Mouse (Mus musculus) hindbrain, embryonic 12.5 days (tissue): ENCODE results near the gene Rps16. TPM values are rescaled to one million over a fixed set of nuclear protein-coding genes. Genes with fewer than 3 reads are reported as not detected.

Experiments
- ATAC-seq: fragments of 200-750 bp; cut with Nextera tagmentation; 2 replicates; pipeline ENCODE4 v1.8.0; 2017; ENCODE audit warnings: moderate TSS enrichment; ENCODE audit not compliant: low FRiP score
- H3K27ac ChIP-seq: fragments of 300-500 bp; sonication (generic); 2 replicates; pipeline ENCODE4 v1.5.1; 2016; ENCODE audit warnings: mild to moderate bottlenecking
- H3K27me3 ChIP-seq: fragments of 300-500 bp; sonication (generic); 2 replicates; pipeline ENCODE4 v1.6.1; 2016; ENCODE audit warnings: mild to moderate bottlenecking
- H3K36me3 ChIP-seq: fragments of 300-500 bp; sonication (generic); 2 replicates; pipeline ENCODE4 v1.6.1; 2016; ENCODE audit warnings: mild to moderate bottlenecking
- H3K4me1 ChIP-seq: fragments of 300-500 bp; sonication (generic); 2 replicates; pipeline ENCODE4 v1.6.1; 2016
- H3K4me2 ChIP-seq: fragments of 300-500 bp; sonication (generic); replicated peaks from 2 replicates; pipeline ENCODE4 v1.6.1; 2016; ENCODE audit warnings: mild to moderate bottlenecking
- H3K4me3 ChIP-seq: fragments of 300-500 bp; sonication (generic); 2 replicates; pipeline ENCODE4 v1.5.1; 2016; ENCODE audit warnings: mild to moderate bottlenecking
- H3K9ac ChIP-seq: fragments of 300-500 bp; sonication (generic); 2 replicates; pipeline ENCODE4 v1.6.1; 2016; ENCODE audit warnings: mild to moderate bottlenecking, moderate library complexity
- H3K9me3 ChIP-seq: fragments of 300-500 bp; sonication (generic); replicated peaks from 2 replicates; pipeline ENCODE4 v1.6.1; 2016; ENCODE audit warnings: mild to moderate bottlenecking
- WGBS: fragments of 180-500 bp; shearing (Covaris S2); methylation state at CpG from one replicate; pipeline ENCODE4 v1.1.7; 2016; 5-methylcytosine and 5-hydroxymethylcytosine counted together
- polyA plus RNA-seq: library from polyadenylated mRNA; unstranded; fragments of >200 nt; fragmentation: Nextera tagmentation; extraction: Ambion mirVana; gene quantifications from 2 replicates; pipeline ENCODE4 v1.2.1, GENCODE M21; 2016

The Rps16 gene
- polyA plus RNA-seq, 1 experiment from 2014 or later = 573 TPM

- peaks cover 70% of the 10 kb centered on the region for H3K4me1 ChIP-seq
- WGBS = 47% methylated on average over 32 of the region's 32 CpGs
- no peak for ATAC-seq
- H3K27ac ChIP-seq = no peak overlapping the region; the same call in 1 of the 2 replicates
- H3K4me3 ChIP-seq = peak overlapping the region; percentile 55
- no peaks in the 10 kb centered on the region for H3K9me3 ChIP-seq
- H3K9ac ChIP-seq = peak overlapping the region; percentile 78
- H3K36me3 ChIP-seq = peaks cover 4% of the 10 kb centered on the region; the same call in 1 of the 2 replicates
- H3K4me2 ChIP-seq = peak overlapping the region; percentile 90
- peaks cover 8% of the 10 kb centered on the region; the same call in 1 of the 2 replicates for H3K27me3 ChIP-seq
Measured at GRCm38 (mm10) chr7:28378066-28378690, 27.7 kb downstream of the Rps16 start.

DNA sequence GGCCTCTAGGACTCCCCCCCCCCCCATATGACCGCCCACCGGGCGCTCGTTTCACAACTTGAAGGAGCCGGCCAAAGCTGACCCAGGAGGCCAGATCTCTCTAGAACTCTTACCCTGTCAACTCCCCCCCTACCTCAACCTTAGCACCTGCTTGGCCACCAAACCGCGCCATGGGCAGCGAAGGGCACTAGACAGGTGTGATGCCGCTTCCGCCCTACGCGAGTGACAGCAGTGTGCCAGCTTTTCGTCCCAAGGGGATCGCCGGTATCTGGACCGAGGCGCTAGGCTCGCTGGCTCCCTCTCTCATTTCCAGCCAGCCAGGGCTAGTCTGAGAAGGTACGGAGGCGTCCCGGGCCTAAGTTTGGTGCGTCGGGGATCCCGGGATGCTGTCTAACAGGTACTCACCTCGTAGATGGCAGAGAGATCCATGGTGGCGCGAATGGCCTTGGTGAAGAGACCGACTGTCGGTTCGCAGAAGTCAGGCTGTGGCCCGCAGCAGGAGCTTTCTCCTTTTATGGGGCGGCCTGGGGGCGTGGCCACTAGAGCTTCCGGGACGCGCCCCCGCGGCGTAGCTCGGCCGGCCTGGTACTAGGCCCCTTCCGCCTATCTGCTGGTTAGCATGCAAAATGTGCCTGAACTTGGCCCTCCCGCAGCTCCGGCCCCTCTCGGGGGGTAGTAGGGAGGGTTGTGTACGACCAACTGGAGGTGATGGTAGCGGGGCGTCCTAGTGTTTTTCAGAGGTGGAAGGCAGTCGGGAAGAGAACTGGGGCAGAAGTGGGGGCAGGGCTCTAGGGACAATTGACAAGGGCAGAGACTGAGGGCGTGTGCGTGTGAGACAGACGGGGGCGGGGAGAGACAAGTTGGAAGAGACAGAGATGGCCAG, 28.6 kb downstream of the Rps16 start:
- peaks cover 68% of the 10 kb centered on the region for H3K4me1 ChIP-seq
- under 1% methylated on average over 52 of the region's 53 CpGs for WGBS

GRCm38 (mm10) chr7:28380237-28381016, 30.0 kb downstream of the Rps16 start, which contains the start of gene Zfp36:
Gene Zfp36 (minus strand): TSS chr7:28380253.
- H3K36me3 ChIP-seq = peaks cover 4% of the 10 kb centered on the region; the same call in 1 of the 2 replicates
- H3K4me2 ChIP-seq = peak within 1 kb of the TSS; percentile 90
- H3K27me3 ChIP-seq = peaks cover 8% of the 10 kb centered on the region; the same call in 1 of the 2 replicates
- no peaks in the 10 kb centered on the region for H3K9me3 ChIP-seq
- peak within 1 kb of the TSS; percentile 55 for H3K4me3 ChIP-seq
- peak within 1 kb of the TSS; percentile 84 for H3K27ac ChIP-seq
- peak within 1 kb of the TSS; percentile 78 for H3K9ac ChIP-seq
- peaks cover 60% of the 10 kb centered on the region for H3K4me1 ChIP-seq
- WGBS = 52% methylated on average over 17 of the region's 17 CpGs
- ATAC-seq = no peak

More for the DNA sequence above, 28.6 kb downstream of the Rps16 start:
- peak overlapping the region; percentile 90 for H3K4me2 ChIP-seq
- peaks cover 4% of the 10 kb centered on the region; the same call in 1 of the 2 replicates for H3K36me3 ChIP-seq
- H3K27ac ChIP-seq = peak overlapping the region; percentile 84
- ATAC-seq = peak; percentile 60
- H3K9ac ChIP-seq = peak overlapping the region; percentile 78
- peaks cover 8% of the 10 kb centered on the region; the same call in 1 of the 2 replicates for H3K27me3 ChIP-seq
- no peaks in the 10 kb centered on the region for H3K9me3 ChIP-seq
- peak overlapping the region; percentile 55 for H3K4me3 ChIP-seq

GRCm38 (mm10) chr7:28381017-28381790, 30.8 kb downstream of the Rps16 start:
- Histone ChIP-seq H3K27me3 (peaks cover 8% of the 10 kb centered on the region; the same call in 1 of the 2 replicates), H3K9ac (peak overlapping the region; percentile 50), H3K4me2 (peak overlapping the region; percentile 52), H3K4me3 (peak overlapping the region; percentile 12; the same call in 1 of the 2 replicates), H3K36me3 (peaks cover 7% of the 10 kb centered on the region), H3K27ac (peak overlapping the region; percentile 80), H3K4me1 (peaks cover 54% of the 10 kb centered on the region), H3K9me3 (no peaks in the 10 kb centered on the region)
- no peak for ATAC-seq
- 9% methylated on average over 29 of the region's 30 CpGs for WGBS

- peak overlapping the region; percentile 50; the same call in 1 of the 2 replicates for H3K9ac ChIP-seq
- H3K27ac ChIP-seq = peak overlapping the region; percentile 80
- no peaks in the 10 kb centered on the region for H3K9me3 ChIP-seq
- peak overlapping the region; percentile 22 for H3K4me3 ChIP-seq
- peak overlapping the region; percentile 52 for H3K4me2 ChIP-seq
- H3K36me3 ChIP-seq = peaks cover 10% of the 10 kb centered on the region
- WGBS = 7% methylated on average over 20 of the region's 20 CpGs
- H3K27me3 ChIP-seq = peaks cover 8% of the 10 kb centered on the region; the same call in 1 of the 2 replicates
- H3K4me1 ChIP-seq = peaks cover 50% of the 10 kb centered on the region
- ATAC-seq = no peak
Measured at GRCm38 (mm10) chr7:28381938-28382337, 31.5 kb downstream of the Rps16 start.

- peak overlapping the region; percentile 50; the same call in 1 of the 2 replicates for H3K9ac ChIP-seq
Measured at GRCm38 (mm10) chr7:28382347-28382951, 32.0 kb downstream of the Rps16 start.

DNA sequence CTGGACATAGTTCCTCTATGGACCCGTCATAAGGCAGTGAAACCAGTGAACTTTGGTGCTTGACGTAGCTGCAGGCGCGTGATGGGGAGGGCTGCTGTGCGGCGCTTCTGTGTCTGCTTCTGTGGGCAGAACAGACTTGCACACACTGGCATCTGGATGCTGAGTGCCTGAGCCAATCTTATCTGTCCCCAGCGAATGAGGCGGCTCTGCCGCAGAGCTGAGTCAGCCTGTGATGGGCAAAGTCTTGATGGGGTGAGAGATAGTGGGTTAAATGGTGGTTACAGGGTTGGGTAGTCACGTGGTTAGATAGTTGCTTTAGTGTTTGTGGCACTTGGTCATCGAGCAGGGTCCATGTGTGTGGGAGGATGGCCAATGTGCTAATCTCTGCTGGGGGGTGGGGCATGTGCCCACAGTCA, 32.5 kb downstream of the Rps16 start:
- Histone ChIP-seq H3K27me3 (peaks cover 3% of the 10 kb centered on the region; the same call in 1 of the 2 replicates), H3K27ac (0 out of 2 replicates have a peak overlapping the region, but pooled peaks have one; percentile 80), H3K4me3 (no peak overlapping the region), H3K4me2 (no peak overlapping the region), H3K36me3 (peaks cover 13% of the 10 kb centered on the region), H3K4me1 (peaks cover 42% of the 10 kb centered on the region), H3K9me3 (no peaks in the 10 kb centered on the region), H3K9ac (no peak overlapping the region)
- ATAC-seq = no peak
- WGBS = 74% methylated on average over 11 of the region's 11 CpGs

More at GRCm38 (mm10) chr7:28382347-28382951, 32.0 kb downstream of the Rps16 start:
- no peak for ATAC-seq
- 75% methylated on average over 9 of the region's 12 CpGs for WGBS
- peaks cover 8% of the 10 kb centered on the region; the same call in 1 of the 2 replicates for H3K27me3 ChIP-seq
- peak overlapping the region; percentile 22; the same call in 1 of the 2 replicates for H3K4me3 ChIP-seq
- H3K9me3 ChIP-seq = no peaks in the 10 kb centered on the region
- H3K4me2 ChIP-seq = peak overlapping the region; percentile 52
- H3K4me1 ChIP-seq = peaks cover 48% of the 10 kb centered on the region
- H3K27ac ChIP-seq = peak overlapping the region; percentile 80; the same call in 1 of the 2 replicates
- H3K36me3 ChIP-seq = peaks cover 12% of the 10 kb centered on the region

- H3K4me1 ChIP-seq = peaks cover 36% of the 10 kb centered on the region
- H3K27ac ChIP-seq = no peak overlapping the region
- peaks cover 19% of the 10 kb centered on the region for H3K36me3 ChIP-seq
- H3K9ac ChIP-seq = no peak overlapping the region
- H3K27me3 ChIP-seq = peaks cover 3% of the 10 kb centered on the region; the same call in 1 of the 2 replicates
- 85% methylated on average over 4 of the region's 4 CpGs for WGBS
- no peaks in the 10 kb centered on the region for H3K9me3 ChIP-seq
- no peak overlapping the region for H3K4me2 ChIP-seq
- no peak for ATAC-seq
- no peak overlapping the region for H3K4me3 ChIP-seq
Measured at GRCm38 (mm10) chr7:28383606-28384005, 33.2 kb downstream of the Rps16 start.

DNA sequence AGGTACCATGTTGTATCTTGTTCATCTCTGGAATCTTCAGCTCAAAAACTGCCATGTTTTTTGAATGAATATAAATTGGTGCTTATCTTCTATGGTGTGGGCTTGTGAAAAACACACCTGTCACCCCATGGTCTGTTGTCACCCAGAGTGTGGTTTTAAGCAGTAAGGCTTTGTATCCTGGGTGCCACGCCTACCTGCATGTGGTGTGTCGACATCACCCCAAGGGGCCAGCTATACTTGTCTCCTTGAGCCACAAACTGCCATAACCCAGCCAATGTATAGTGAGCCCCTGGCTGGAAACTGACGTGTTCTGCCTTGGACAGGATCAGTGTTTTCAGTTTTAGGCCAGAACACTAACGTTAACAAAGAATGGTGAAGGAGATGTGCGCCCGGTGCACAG, 33.7 kb downstream of the Rps16 start:
- Histone ChIP-seq H3K4me1 (peaks cover 33% of the 10 kb centered on the region), H3K4me3 (no peak overlapping the region), H3K27me3 (peaks cover 3% of the 10 kb centered on the region; the same call in 1 of the 2 replicates), H3K27ac (no peak overlapping the region), H3K9me3 (no peaks in the 10 kb centered on the region), H3K4me2 (no peak overlapping the region), H3K36me3 (peaks cover 24% of the 10 kb centered on the region), H3K9ac (no peak overlapping the region)
- 84% methylated on average over 6 of the region's 6 CpGs for WGBS
- no peak for ATAC-seq

- WGBS = 92% methylated on average over 9 of the region's 9 CpGs
- H3K27me3 ChIP-seq = peaks cover 3% of the 10 kb centered on the region; the same call in 1 of the 2 replicates
- no peak overlapping the region for H3K4me3 ChIP-seq
- peaks cover 28% of the 10 kb centered on the region for H3K4me1 ChIP-seq
- H3K4me2 ChIP-seq = no peak overlapping the region
- no peak overlapping the region for H3K27ac ChIP-seq
- no peak for ATAC-seq
- peaks cover 33% of the 10 kb centered on the region for H3K36me3 ChIP-seq
- no peaks in the 10 kb centered on the region for H3K9me3 ChIP-seq
- H3K9ac ChIP-seq = no peak overlapping the region
Measured at GRCm38 (mm10) chr7:28385196-28385595, 34.7 kb downstream of the Rps16 start.
